Mouse (Mus musculus) embryo, embryonic 10 days (tissue): ENCODE results near the gene Epm2aip1.
A peak's percentile ranks its signal among the peaks of the same experiment; 100 is the strongest.

Source experiments
- DNase-seq: peaks from one replicate; pipeline ENCODE4 v3.0.0-alpha.2; 2015; ENCODE audit warnings: low spot score

Epm2aip1 gene

GRCm38 (mm10) chr9:111271434-111272160 is at the start of gene Epm2aip1, which contains the start of gene Mlh1:
Gene Epm2aip1, plus strand, starts transcription at chr9:111271929.
Gene Mlh1, minus strand, starts transcription at chr9:111271791.
- peak; percentile 100 for DNase-seq

GRCm38 (mm10) chr9:111223406-111223805 is 48.3 kb upstream of the Epm2aip1 start:
- DNase-seq: no peak

- DNase-seq: no peak
Measured at GRCm38 (mm10) chr9:111228446-111228845, 43.3 kb upstream of the Epm2aip1 start.

- no peak for DNase-seq
Measured at GRCm38 (mm10) chr9:111234701-111235100, 37.0 kb upstream of the Epm2aip1 start.

- DNase-seq: no peak
Measured at GRCm38 (mm10) chr9:111237726-111238125, 34.0 kb upstream of the Epm2aip1 start.

- DNase-seq: no peak
Measured at GRCm38 (mm10) chr9:111239821-111240220, 31.9 kb upstream of the Epm2aip1 start.

- DNase-seq: no peak
Measured at GRCm38 (mm10) chr9:111243384-111243783, 28.3 kb upstream of the Epm2aip1 start.

- DNase-seq: no peak
Measured at GRCm38 (mm10) chr9:111245546-111245945, 26.2 kb upstream of the Epm2aip1 start.

- DNase-seq: peak; percentile 34
Measured at GRCm38 (mm10) chr9:111247682-111248246, 24.0 kb upstream of the Epm2aip1 start.

- no peak for DNase-seq
Measured at GRCm38 (mm10) chr9:111252161-111252869, 19.4 kb upstream of the Epm2aip1 start.

GRCm38 (mm10) chr9:111260360-111260985 is 11.3 kb upstream of the Epm2aip1 start:
- DNase-seq: no peak

GRCm38 (mm10) chr9:111261356-111261755 is 10.4 kb upstream of the Epm2aip1 start:
- no peak for DNase-seq

GRCm38 (mm10) chr9:111267998-111268397 is 3.7 kb upstream of the Epm2aip1 start:
- no peak for DNase-seq

GRCm38 (mm10) chr9:111270606-111271005 is 1.1 kb upstream of the Epm2aip1 start:
- no peak for DNase-seq

- DNase-seq: peak; percentile 67
Measured at GRCm38 (mm10) chr9:111271056-111271433, 684 bp upstream of the Epm2aip1 start.

- DNase-seq: no peak
Measured at GRCm38 (mm10) chr9:111272356-111272755, 627 bp downstream of the Epm2aip1 start.

- no peak for DNase-seq
Measured at GRCm38 (mm10) chr9:111272996-111273785, 1.5 kb downstream of the Epm2aip1 start.

- DNase-seq: no peak
Measured at GRCm38 (mm10) chr9:111273958-111274357, 2.2 kb downstream of the Epm2aip1 start.

- no peak for DNase-seq
Measured at GRCm38 (mm10) chr9:111275156-111275555, 3.4 kb downstream of the Epm2aip1 start.

GRCm38 (mm10) chr9:111285061-111285460 is 13.3 kb downstream of the Epm2aip1 start:
- DNase-seq: no peak

GRCm38 (mm10) chr9:111285676-111286075 is 13.9 kb downstream of the Epm2aip1 start:
- peak; percentile 68 for DNase-seq

- no peak for DNase-seq
Measured at GRCm38 (mm10) chr9:111286468-111286867, 14.7 kb downstream of the Epm2aip1 start.
